Mouse (Mus musculus) embryonic fibroblast, embryonic 13.5 days (primary cell): Measurements from ENCODE around the gene Adgrb2.

Source experiments
- CTCF ChIP-seq: IDR thresholded peaks from 2 replicates; pipeline ENCODE4 v1.5.1; 2011; ENCODE audit warnings: mild to moderate bottlenecking, control low read depth, low read length, moderate library complexity, borderline replicate concordance; ENCODE audit not compliant: insufficient read depth
- POLR2A ChIP-seq: IDR thresholded peaks from 2 replicates; pipeline ENCODE4 v1.6.1; 2011; ENCODE audit warnings: low read depth, mild to moderate bottlenecking, control low read depth, low read length, moderate library complexity

DNA sequence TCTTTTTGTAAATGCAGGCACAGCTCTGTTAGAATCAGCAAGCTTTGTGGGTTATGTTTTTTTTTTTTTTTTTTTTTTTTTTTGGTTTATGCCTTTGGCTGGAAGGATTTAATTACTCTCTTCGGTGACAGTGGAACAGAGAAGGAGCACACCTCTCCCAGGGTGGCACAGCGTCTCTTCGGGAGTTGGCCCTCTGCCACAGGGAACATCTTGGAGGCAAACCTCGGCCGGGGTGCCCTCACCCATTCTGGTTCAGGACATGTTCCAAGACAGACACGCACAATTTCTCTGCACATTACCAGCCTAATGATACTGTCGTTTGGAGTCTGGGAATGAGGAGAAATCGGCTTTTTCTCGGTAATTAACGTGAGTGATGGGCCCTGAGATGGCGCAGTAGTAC lies 13.8 kb upstream of the Adgrb2 start:
- TF ChIP-seq CTCF: no peak
- TF ChIP-seq POLR2A: no peak
